Mouse (Mus musculus): ENCODE data around the gene Eps15. TPM values are rescaled to one million over a fixed set of nuclear protein-coding genes. Genes with fewer than 3 reads are reported as not detected.
A peak's percentile ranks its signal among the peaks of the same experiment; 100 is the strongest.
"Not testable (repeated sequence)": the region's sequence is repeated elsewhere in the genome, so short reads cannot be mapped to it uniquely, and the experiment has no call there.

The Eps15 gene
- polyA plus RNA-seq, 3 experiments from 2014 or later, result 68.9 to 72.9 (median 72.8) TPM

GRCm38 (mm10) chr4:109401176-109401689 lies 121.2 kb downstream of the Eps15 start:
- ATAC-seq, result no peak

- not testable (repeated sequence) for ATAC-seq
Observed at GRCm38 (mm10) chr4:109404908-109405307, 124.8 kb downstream of the Eps15 start.

- ATAC-seq, result no peak
Observed at GRCm38 (mm10) chr4:109405415-109405814, 125.3 kb downstream of the Eps15 start.

GRCm38 (mm10) chr4:109406054-109406485 lies 126.0 kb downstream of the Eps15 start:
- ATAC-seq, result no peak

GRCm38 (mm10) chr4:109406486-109407175 lies 126.6 kb downstream of the Eps15 start, which contains the start of gene Ttc39a:
Gene Ttc39a (plus strand): TSS chr4:109406623.
- ATAC-seq, result no peak

- no peak for ATAC-seq
Observed at GRCm38 (mm10) chr4:109407176-109407520, 127.1 kb downstream of the Eps15 start.

GRCm38 (mm10) chr4:109407701-109408485 lies 127.8 kb downstream of the Eps15 start:
- ATAC-seq, result no peak

- no peak for ATAC-seq
Observed at GRCm38 (mm10) chr4:109410681-109411376, 130.8 kb downstream of the Eps15 start.

GRCm38 (mm10) chr4:109411377-109411967 lies 131.4 kb downstream of the Eps15 start:
- ATAC-seq, result no peak

GRCm38 (mm10) chr4:109412233-109412632 lies 132.2 kb downstream of the Eps15 start:
- no peak for ATAC-seq

- no peak for ATAC-seq
Observed at GRCm38 (mm10) chr4:109417998-109418397, 137.9 kb downstream of the Eps15 start.

- no peak for ATAC-seq
Observed at GRCm38 (mm10) chr4:109419017-109419416, 138.9 kb downstream of the Eps15 start.

- ATAC-seq, result no peak
Observed at GRCm38 (mm10) chr4:109419563-109419962, 139.5 kb downstream of the Eps15 start.

- no peak for ATAC-seq
Observed at GRCm38 (mm10) chr4:109420138-109420795, 140.2 kb downstream of the Eps15 start.

GRCm38 (mm10) chr4:109421608-109422007 lies 141.5 kb downstream of the Eps15 start:
- no peak for ATAC-seq

GRCm38 (mm10) chr4:109422436-109422835 lies 142.4 kb downstream of the Eps15 start:
- no peak for ATAC-seq

- ATAC-seq, result no peak
Observed at GRCm38 (mm10) chr4:109423438-109423837, 143.4 kb downstream of the Eps15 start.

GRCm38 (mm10) chr4:109427058-109427457 lies 147.0 kb downstream of the Eps15 start:
- no peak for ATAC-seq

GRCm38 (mm10) chr4:109430250-109430649 lies 150.2 kb downstream of the Eps15 start:
- no peak for ATAC-seq

GRCm38 (mm10) chr4:109430854-109431253 lies 150.8 kb downstream of the Eps15 start:
- peak; percentile 46 for ATAC-seq

GRCm38 (mm10) chr4:109432668-109433375 lies 152.8 kb downstream of the Eps15 start:
- no peak for ATAC-seq

All from inflammation-experienced regulatory T-cells, adult 6 months (primary cell).